Mouse (Mus musculus) hindbrain, embryonic 15.5 days (tissue): ENCODE results near the gene Gls. TPM values are rescaled to one million over a fixed set of nuclear protein-coding genes. Genes with fewer than 3 reads are reported as not detected.

Source experiments
- ATAC-seq: fragments of 200-750 bp; cut with Nextera tagmentation; 2 replicates; pipeline ENCODE4 v1.8.0; 2017; ENCODE audit warnings: low read depth, moderate number of reproducible peaks, moderate TSS enrichment; ENCODE audit not compliant: low FRiP score
- H3K27ac ChIP-seq: fragments of 300-500 bp; sonication (generic); replicated peaks from 2 replicates; pipeline ENCODE4 v1.5.1; 2015; ENCODE audit warnings: mild to moderate bottlenecking, inconsistent platforms
- H3K27me3 ChIP-seq: fragments of 300-500 bp; sonication (generic); 2 replicates; pipeline ENCODE4 v1.6.1; 2015; ENCODE audit warnings: control low read depth, inconsistent platforms
- H3K36me3 ChIP-seq: fragments of 300-500 bp; sonication (generic); 2 replicates; pipeline ENCODE4 v1.6.1; 2015; ENCODE audit warnings: control low read depth, inconsistent platforms
- H3K4me1 ChIP-seq: fragments of 300-500 bp; sonication (generic); replicated peaks from 2 replicates; pipeline ENCODE4 v1.6.1; 2015; ENCODE audit warnings: control low read depth, inconsistent platforms
- H3K4me2 ChIP-seq: fragments of 300-500 bp; sonication (generic); 2 replicates; pipeline ENCODE4 v1.6.1; 2015; ENCODE audit warnings: moderate library complexity, mild to moderate bottlenecking, inconsistent platforms
- H3K4me3 ChIP-seq: fragments of 300-500 bp; sonication (generic); 2 replicates; pipeline ENCODE4 v1.5.1; 2015; ENCODE audit warnings: mild to moderate bottlenecking, inconsistent platforms
- H3K9ac ChIP-seq: fragments of 300-500 bp; sonication (generic); 2 replicates; pipeline ENCODE4 v1.6.1; 2015; ENCODE audit warnings: inconsistent platforms
- H3K9me3 ChIP-seq: fragments of 300-500 bp; sonication (generic); 2 replicates; pipeline ENCODE4 v1.6.1; 2016; ENCODE audit warnings: control low read depth, inconsistent platforms
- WGBS: fragments of 180-500 bp; shearing (Covaris S2); methylation state at CpG from one replicate; pipeline ENCODE4 v1.1.7; 2015; 5-methylcytosine and 5-hydroxymethylcytosine counted together
- polyA plus RNA-seq: library from polyadenylated mRNA; unstranded; fragments of >200 nt; fragmentation: Nextera tagmentation; extraction: Ambion mirVana; gene quantifications from 2 replicates; pipeline ENCODE4 v1.2.1, GENCODE M21; 2015

Gene Gls
- polyA plus RNA-seq, 1 experiment from 2014 or later = 34.1 TPM

- under 1% methylated on average over 60 of the region's 69 CpGs for WGBS
- peaks cover 20% of the 10 kb centered on the region for H3K4me1 ChIP-seq
- H3K9me3 ChIP-seq = no peaks in the 10 kb centered on the region
- ATAC-seq = peak; percentile 47
- no peaks in the 10 kb centered on the region for H3K27me3 ChIP-seq
- H3K4me2 ChIP-seq = peak overlapping the region; percentile 60
- H3K36me3 ChIP-seq = no peaks in the 10 kb centered on the region
- H3K9ac ChIP-seq = peak overlapping the region; percentile 97
- peak overlapping the region; percentile 95 for H3K27ac ChIP-seq
- peak overlapping the region; percentile 99 for H3K4me3 ChIP-seq
These were observed 880 bp downstream of the Gls start for GRCm38 (mm10) chr1:52231939-52232765.

DNA sequence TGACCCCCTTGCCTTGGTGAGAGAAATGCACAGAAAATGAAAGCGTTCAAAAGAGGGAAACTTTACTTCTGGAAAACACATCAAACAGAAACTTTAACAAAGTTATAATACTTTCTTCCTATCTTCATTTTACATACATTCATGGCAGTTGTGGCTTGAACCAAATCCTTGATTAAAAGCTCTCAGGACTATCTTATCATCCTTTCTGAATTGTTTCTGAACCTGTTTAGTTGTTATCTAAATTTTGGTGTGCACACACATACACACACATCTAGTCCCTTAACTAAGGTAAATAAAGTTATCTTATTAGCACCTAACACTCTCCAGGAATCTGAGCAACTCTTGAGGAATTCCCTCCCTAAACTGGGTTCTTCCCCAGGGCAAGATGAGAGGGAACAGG lies 2.6 kb downstream of the Gls start:
- Histone ChIP-seq H3K9ac (no peak overlapping the region), H3K36me3 (no peaks in the 10 kb centered on the region)

GRCm38 (mm10) chr1:52228178-52228577 lies 4.9 kb downstream of the Gls start:
- H3K4me3 ChIP-seq = no peak overlapping the region
- ATAC-seq = no peak
- no peaks in the 10 kb centered on the region for H3K9me3 ChIP-seq

More for the DNA sequence above, 2.6 kb downstream of the Gls start:
- Histone ChIP-seq H3K27ac (no peak overlapping the region), H3K9me3 (no peaks in the 10 kb centered on the region), H3K4me1 (peaks cover 20% of the 10 kb centered on the region), H3K4me2 (peak overlapping the region; percentile 60), H3K27me3 (no peaks in the 10 kb centered on the region), H3K4me3 (no peak overlapping the region)
- ATAC-seq = no peak
- 88% methylated on average over 1 of the region's 1 CpGs for WGBS

GRCm38 (mm10) chr1:52226416-52226815 lies 6.6 kb downstream of the Gls start:
- no peaks in the 10 kb centered on the region for H3K9me3 ChIP-seq
- H3K27ac ChIP-seq = no peak overlapping the region
- no peak overlapping the region for H3K9ac ChIP-seq
- no peaks in the 10 kb centered on the region for H3K27me3 ChIP-seq
- H3K4me3 ChIP-seq = no peak overlapping the region
- H3K36me3 ChIP-seq = no peaks in the 10 kb centered on the region
- no peak for ATAC-seq
- H3K4me1 ChIP-seq = peaks cover 20% of the 10 kb centered on the region
- H3K4me2 ChIP-seq = no peak overlapping the region

More at GRCm38 (mm10) chr1:52228178-52228577, 4.9 kb downstream of the Gls start:
- H3K27me3 ChIP-seq = no peaks in the 10 kb centered on the region
- H3K4me2 ChIP-seq = no peak overlapping the region
- no peak overlapping the region for H3K9ac ChIP-seq
- WGBS = 88% methylated on average over 6 of the region's 6 CpGs
- no peaks in the 10 kb centered on the region for H3K36me3 ChIP-seq
- H3K4me1 ChIP-seq = peaks cover 23% of the 10 kb centered on the region
- H3K27ac ChIP-seq = no peak overlapping the region

GRCm38 (mm10) chr1:52216766-52217165 lies 16.3 kb downstream of the Gls start:
- Histone ChIP-seq H3K27me3 (no peaks in the 10 kb centered on the region), H3K4me1 (no peaks in the 10 kb centered on the region), H3K4me2 (no peak overlapping the region), H3K9me3 (no peaks in the 10 kb centered on the region), H3K36me3 (peaks cover 3% of the 10 kb centered on the region; the same call in 1 of the 2 replicates), H3K27ac (no peak overlapping the region), H3K4me3 (no peak overlapping the region), H3K9ac (no peak overlapping the region)
- no peak for ATAC-seq

DNA sequence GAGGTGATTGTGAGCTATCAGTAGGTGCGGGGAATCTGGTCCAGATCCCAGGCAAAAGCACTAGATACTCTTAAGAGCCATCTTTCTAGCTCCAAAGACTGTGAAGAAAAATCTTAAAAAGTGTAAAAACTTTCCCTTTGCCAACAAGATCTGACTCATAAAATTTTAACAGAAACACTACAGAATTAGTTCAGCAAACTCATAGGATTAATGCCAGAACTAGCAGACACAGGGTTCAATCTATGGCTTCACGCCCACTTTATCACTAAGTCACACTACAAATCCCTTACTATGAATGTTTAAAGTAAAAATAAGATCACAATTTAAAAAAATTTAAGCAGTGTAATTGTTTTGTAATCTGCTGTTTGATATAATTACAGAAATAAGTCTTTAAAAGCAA lies 50.0 kb downstream of the Gls start:
- Histone ChIP-seq H3K27me3 (no peaks in the 10 kb centered on the region), H3K9ac (no peak overlapping the region), H3K36me3 (peaks cover 4% of the 10 kb centered on the region), H3K9me3 (no peaks in the 10 kb centered on the region), H3K27ac (no peak overlapping the region), H3K4me3 (no peak overlapping the region), H3K4me2 (no peak overlapping the region), H3K4me1 (no peaks in the 10 kb centered on the region)
- 99% methylated on average over 2 of the region's 2 CpGs for WGBS
- no peak for ATAC-seq

DNA sequence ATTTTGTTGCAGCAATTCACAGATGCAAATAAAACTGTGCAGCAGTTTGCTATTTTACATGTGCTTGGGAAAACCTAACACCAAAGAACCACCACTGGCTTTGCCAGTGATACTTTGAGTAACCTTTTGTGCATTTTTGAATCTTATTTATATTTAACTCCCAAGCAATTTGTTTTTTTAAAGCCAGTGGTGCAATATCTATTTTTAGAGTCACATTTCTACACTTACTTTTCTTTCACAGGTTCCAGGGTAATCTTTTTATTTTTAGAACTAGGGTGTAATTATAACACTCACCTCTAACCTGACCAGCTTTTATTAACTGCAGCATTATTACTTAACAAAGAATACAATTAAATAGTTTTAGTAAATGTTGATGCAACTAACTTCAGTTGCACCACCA lies 51.0 kb downstream of the Gls start:
- Histone ChIP-seq H3K9me3 (no peaks in the 10 kb centered on the region), H3K9ac (no peak overlapping the region), H3K27ac (no peak overlapping the region), H3K4me3 (no peak overlapping the region), H3K36me3 (no peaks in the 10 kb centered on the region), H3K4me2 (no peak overlapping the region), H3K27me3 (no peaks in the 10 kb centered on the region), H3K4me1 (no peaks in the 10 kb centered on the region)
- no peak for ATAC-seq

- H3K9me3 ChIP-seq = no peaks in the 10 kb centered on the region
- H3K4me2 ChIP-seq = no peak overlapping the region
- no peak for ATAC-seq
These were observed 53.0 kb downstream of the Gls start for GRCm38 (mm10) chr1:52179939-52180568.

DNA sequence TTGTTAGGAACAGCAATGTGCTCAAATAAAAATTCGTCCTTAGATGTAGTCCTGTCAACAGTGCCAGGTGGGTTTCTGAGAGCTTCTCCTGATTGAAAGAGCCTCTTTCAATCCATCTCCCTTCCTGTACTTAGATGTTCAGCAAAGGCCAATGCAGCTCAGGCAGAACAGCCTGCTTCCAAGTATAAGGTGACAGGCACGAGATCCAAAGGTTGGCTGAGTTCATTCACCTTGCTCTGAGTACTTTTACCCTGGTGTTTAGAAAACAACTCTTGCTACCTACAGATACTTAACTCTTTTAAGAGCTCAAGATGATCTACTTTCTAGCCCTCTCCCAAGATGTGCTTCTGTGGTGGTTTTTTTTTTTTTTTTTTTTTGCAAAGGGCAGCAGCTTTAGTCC lies 56.0 kb downstream of the Gls start:
- no peak overlapping the region for H3K9ac ChIP-seq
- H3K9me3 ChIP-seq = no peaks in the 10 kb centered on the region
- no peak overlapping the region for H3K4me2 ChIP-seq
- no peak for ATAC-seq
- no peaks in the 10 kb centered on the region for H3K36me3 ChIP-seq
- H3K27me3 ChIP-seq = no peaks in the 10 kb centered on the region
- H3K4me1 ChIP-seq = no peaks in the 10 kb centered on the region
- H3K4me3 ChIP-seq = no peak overlapping the region
- no peak overlapping the region for H3K27ac ChIP-seq
- WGBS = 87% methylated on average over 2 of the region's 2 CpGs

More at GRCm38 (mm10) chr1:52179939-52180568, 53.0 kb downstream of the Gls start:
- no peaks in the 10 kb centered on the region for H3K36me3 ChIP-seq
- H3K27me3 ChIP-seq = no peaks in the 10 kb centered on the region
- H3K4me3 ChIP-seq = no peak overlapping the region
- H3K9ac ChIP-seq = no peak overlapping the region
- 97% methylated on average over 9 of the region's 9 CpGs for WGBS
- no peaks in the 10 kb centered on the region for H3K4me1 ChIP-seq
- H3K27ac ChIP-seq = no peak overlapping the region

DNA sequence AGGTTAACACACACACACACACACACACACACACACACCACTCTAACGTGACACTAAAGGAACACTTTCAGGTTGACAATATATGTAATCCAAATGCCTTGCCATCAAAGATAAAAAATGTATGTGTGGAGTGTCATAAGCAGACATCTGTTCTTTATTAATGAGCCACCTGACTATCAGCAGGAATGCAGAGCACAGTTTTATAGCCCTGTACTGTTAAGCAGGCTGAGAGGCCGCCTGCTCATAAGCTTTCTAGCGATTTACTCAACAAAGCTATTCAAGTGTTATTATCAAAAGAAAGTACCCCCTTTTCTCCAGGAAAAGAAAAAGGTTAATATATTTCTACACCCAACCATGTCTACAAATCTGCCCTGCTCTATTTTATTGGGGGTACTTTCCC lies 57.0 kb downstream of the Gls start:
- 74% methylated on average over 3 of the region's 3 CpGs for WGBS
- Histone ChIP-seq H3K4me2 (no peak overlapping the region), H3K27me3 (no peaks in the 10 kb centered on the region), H3K9me3 (no peaks in the 10 kb centered on the region), H3K36me3 (no peaks in the 10 kb centered on the region), H3K9ac (no peak overlapping the region), H3K4me3 (no peak overlapping the region), H3K4me1 (no peaks in the 10 kb centered on the region), H3K27ac (no peak overlapping the region)
- no peak for ATAC-seq

DNA sequence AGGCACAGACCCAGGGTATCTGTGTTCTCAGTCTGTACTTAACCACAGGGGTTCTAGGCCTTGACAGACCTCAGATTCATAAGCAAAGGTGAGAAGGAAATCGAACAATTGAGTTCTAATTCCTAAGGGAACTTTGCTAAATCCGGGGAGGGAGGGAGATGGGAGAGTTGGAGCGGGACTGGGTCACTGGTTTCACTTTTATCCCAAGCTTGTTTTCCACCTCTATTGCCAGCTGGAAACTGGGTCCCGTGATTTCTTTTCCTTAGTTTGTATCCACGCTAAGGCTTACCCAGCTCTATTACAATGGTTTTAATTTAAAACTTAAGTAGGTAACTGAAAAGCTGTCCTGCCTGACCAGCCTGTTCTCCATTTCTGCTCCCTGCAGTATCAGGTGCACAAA lies 57.7 kb downstream of the Gls start:
- H3K9ac ChIP-seq = no peak overlapping the region
- no peaks in the 10 kb centered on the region for H3K27me3 ChIP-seq
- H3K4me3 ChIP-seq = no peak overlapping the region
- H3K9me3 ChIP-seq = no peaks in the 10 kb centered on the region
- no peaks in the 10 kb centered on the region for H3K36me3 ChIP-seq
- 68% methylated on average over 5 of the region's 5 CpGs for WGBS
- H3K4me1 ChIP-seq = no peaks in the 10 kb centered on the region
- ATAC-seq = no peak
- H3K27ac ChIP-seq = no peak overlapping the region
- H3K4me2 ChIP-seq = no peak overlapping the region

DNA sequence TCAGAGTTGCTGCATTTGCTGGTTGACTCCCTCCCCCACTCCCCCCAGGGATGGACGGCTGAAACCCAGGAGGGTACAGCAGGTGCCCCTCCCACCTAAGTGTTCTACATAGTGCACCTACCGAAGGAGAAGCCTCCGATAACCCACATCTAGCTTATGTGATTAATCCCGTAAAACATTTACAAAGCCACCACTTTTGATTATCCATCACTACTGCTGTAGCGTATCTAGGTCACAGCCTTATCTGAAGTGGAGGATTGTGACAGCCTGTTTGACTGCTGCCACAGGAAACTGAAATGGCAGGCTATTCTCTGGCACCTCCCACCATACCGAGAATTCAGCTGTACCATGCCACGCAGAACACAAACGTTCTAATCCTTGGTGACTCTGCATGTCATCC lies 61.8 kb downstream of the Gls start:
- H3K9me3 ChIP-seq = no peaks in the 10 kb centered on the region
- WGBS = 76% methylated on average over 8 of the region's 8 CpGs
- no peak overlapping the region for H3K4me3 ChIP-seq
- H3K9ac ChIP-seq = no peak overlapping the region
- H3K4me1 ChIP-seq = no peaks in the 10 kb centered on the region
- H3K27me3 ChIP-seq = no peaks in the 10 kb centered on the region
- no peaks in the 10 kb centered on the region for H3K36me3 ChIP-seq
- peak; percentile 15; the same call in 1 of the 2 replicates for ATAC-seq
- H3K4me2 ChIP-seq = no peak overlapping the region
- no peak overlapping the region for H3K27ac ChIP-seq
